Mouse (Mus musculus) midbrain, embryonic 16.5 days (tissue): ENCODE results near the gene Frs3. TPM values are rescaled to one million over a fixed set of nuclear protein-coding genes. Genes with fewer than 3 reads are reported as not detected.
"Not testable (repeated sequence)": the region's sequence is repeated elsewhere in the genome, so short reads cannot be mapped to it uniquely, and the experiment has no call there.

Source experiments
- ATAC-seq: fragments of 200-750 bp; cut with Nextera tagmentation; 2 replicates; pipeline ENCODE4 v1.8.0; 2017; ENCODE audit warnings: moderate TSS enrichment
- H3K27ac ChIP-seq: fragments of 300-500 bp; sonication (generic); 2 replicates; pipeline ENCODE4 v1.5.1; 2014; ENCODE audit warnings: mild to moderate bottlenecking, low read length, mixed read lengths
- H3K27me3 ChIP-seq: fragments of 300-500 bp; sonication (generic); 2 replicates; pipeline ENCODE4 v1.6.1; 2014; ENCODE audit warnings: low read depth, low read length, mixed read lengths; ENCODE audit not compliant: control insufficient read depth, insufficient read depth
- H3K36me3 ChIP-seq: fragments of 300-500 bp; sonication (generic); 2 replicates; pipeline ENCODE4 v1.6.1; 2014; ENCODE audit warnings: mild to moderate bottlenecking, low read length, moderate library complexity, mixed read lengths; ENCODE audit not compliant: control insufficient read depth, insufficient read depth
- H3K4me1 ChIP-seq: fragments of 300-500 bp; sonication (generic); 2 replicates; pipeline ENCODE4 v1.6.1; 2014; ENCODE audit warnings: mild to moderate bottlenecking, low read length, mixed read lengths; ENCODE audit not compliant: control insufficient read depth, insufficient read depth
- H3K4me2 ChIP-seq: fragments of 300-500 bp; sonication (generic); 2 replicates; pipeline ENCODE4 v1.6.1; 2014; ENCODE audit warnings: mild to moderate bottlenecking, low read length, mixed read lengths
- H3K4me3 ChIP-seq: fragments of 300-500 bp; sonication (generic); 2 replicates; pipeline ENCODE4 v1.5.1; 2014; ENCODE audit warnings: low read depth, mild to moderate bottlenecking, low read length, moderate library complexity, mixed read lengths
- H3K9ac ChIP-seq: fragments of 300-500 bp; sonication (generic); 2 replicates; pipeline ENCODE4 v1.6.1; 2014; ENCODE audit warnings: low read depth, low read length, mixed read lengths
- H3K9me3 ChIP-seq: fragments of 300-500 bp; sonication (generic); replicated peaks from 2 replicates; pipeline ENCODE4 v1.6.1; 2014; ENCODE audit warnings: mild to moderate bottlenecking, low read length, mixed read lengths; ENCODE audit not compliant: control insufficient read depth, poor library complexity, severe bottlenecking
- WGBS: fragments of 180-500 bp; shearing (Covaris S2); extraction: QIAGEN DNeasy Blood & Tissue Kit; methylation state at CpG from one replicate; pipeline ENCODE4 v1.1.7; 2014; 5-methylcytosine and 5-hydroxymethylcytosine counted together
- polyA plus RNA-seq: library from polyadenylated mRNA; unstranded; fragments of >200 nt; fragmentation: Nextera tagmentation; extraction: Ambion mirVana; gene quantifications from 2 replicates; pipeline ENCODE4 v1.2.1, GENCODE M21; 2015

The Frs3 gene
- 46.0 and 54.1 TPM in 2 replicates for polyA plus RNA-seq

DNA sequence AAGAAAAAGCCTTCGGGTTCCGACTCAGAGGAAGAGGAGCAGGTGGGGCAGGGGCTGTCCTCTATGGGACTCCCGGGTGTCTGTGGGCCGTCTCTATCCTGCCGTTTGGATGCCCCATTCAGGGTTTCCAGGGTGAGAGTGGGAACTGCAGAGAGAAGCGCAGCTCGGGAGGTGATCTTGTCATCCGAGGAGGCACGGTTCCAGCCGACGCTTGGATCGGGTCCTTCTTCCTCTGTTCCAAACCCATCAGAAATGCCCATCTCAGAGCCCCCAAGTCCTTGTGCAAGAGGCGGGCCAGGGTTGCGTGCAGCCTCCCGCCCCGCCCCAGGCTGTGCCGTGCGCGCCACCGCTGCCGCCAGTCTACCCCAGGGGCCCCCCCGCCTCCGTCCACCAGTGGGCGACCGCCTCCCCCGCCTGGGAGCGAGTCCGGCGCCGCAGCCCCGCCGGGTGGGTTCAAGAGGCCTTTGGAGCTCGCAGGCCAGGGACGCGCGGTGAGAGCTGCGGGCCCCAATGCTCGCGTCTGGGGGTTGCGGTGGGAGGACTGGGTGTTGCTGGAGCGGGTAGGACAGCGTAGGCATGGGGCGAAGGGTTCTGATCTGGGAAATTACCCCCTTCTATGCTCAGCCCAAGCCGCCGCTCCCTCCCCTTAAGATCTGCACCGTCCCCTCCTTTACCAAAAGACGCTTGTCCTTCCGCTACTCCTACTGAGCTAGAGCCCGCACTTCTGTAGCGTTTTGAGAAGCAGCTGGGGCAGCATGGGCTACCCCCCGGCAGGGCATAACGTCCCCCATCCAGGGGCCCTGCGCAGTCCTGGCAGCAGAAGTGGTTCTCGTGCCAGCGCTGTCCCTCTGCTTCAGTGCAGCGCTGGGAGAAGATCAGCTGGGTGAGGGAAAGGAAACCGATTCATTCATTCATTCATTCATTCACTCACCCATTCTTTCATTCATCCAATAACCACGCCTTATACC lies at the start of gene Frs3:
Gene Frs3, plus strand, starts transcription at position 423 of the 968 bp plus-strand sequence.
- Histone ChIP-seq H3K4me2 (peak within 1 kb of the TSS; percentile 97), H3K36me3 (peaks cover 2% of the 10 kb centered on the region; the same call in 1 of the 2 replicates), H3K27me3 (no peaks in the 10 kb centered on the region), H3K27ac (peak within 1 kb of the TSS; percentile 84), H3K4me3 (peak within 1 kb of the TSS; percentile 85), H3K9me3 (no peaks in the 10 kb centered on the region), H3K4me1 (peaks cover 27% of the 10 kb centered on the region), H3K9ac (peak within 1 kb of the TSS; percentile 90)
- WGBS: under 1% methylated on average over 58 of the region's 58 CpGs
- peak; percentile 77 for ATAC-seq

DNA sequence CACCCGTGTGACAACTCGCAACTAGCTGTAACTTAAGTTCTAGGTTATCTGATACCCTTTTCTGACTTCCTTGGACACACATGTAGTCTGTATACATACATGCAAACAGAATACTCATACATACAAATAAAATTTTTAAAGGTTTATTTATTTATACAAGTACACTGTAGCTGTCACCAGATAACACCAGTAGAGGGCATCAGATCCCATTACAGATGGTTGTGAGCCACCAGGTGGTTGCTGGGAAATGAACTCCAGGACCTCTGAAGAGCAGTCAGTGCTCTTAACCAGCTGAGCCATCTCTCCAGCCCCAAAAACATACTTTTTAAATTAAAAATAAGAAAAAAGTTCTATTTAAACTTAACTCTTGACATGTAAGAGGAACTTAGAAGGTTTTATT lies 45.8 kb upstream of the Frs3 start:
- 79% methylated on average over 2 of the region's 2 CpGs for WGBS
- no peaks in the 10 kb centered on the region for H3K9me3 ChIP-seq

GRCm38 (mm10) chr17:47646683-47647082 lies 42.1 kb upstream of the Frs3 start:
- no peak for ATAC-seq
- Histone ChIP-seq H3K4me3 (no peak overlapping the region), H3K36me3 (no peaks in the 10 kb centered on the region), H3K9me3 (no peaks in the 10 kb centered on the region), H3K4me2 (no peak overlapping the region), H3K4me1 (no peaks in the 10 kb centered on the region), H3K27me3 (no peaks in the 10 kb centered on the region), H3K27ac (no peak overlapping the region), H3K9ac (no peak overlapping the region)
- 83% methylated on average over 1 of the region's 1 CpGs for WGBS

More for the DNA sequence above, 45.8 kb upstream of the Frs3 start:
- Histone ChIP-seq H3K27ac (no peak overlapping the region), H3K36me3 (no peaks in the 10 kb centered on the region), H3K4me1 (peaks cover 2% of the 10 kb centered on the region; the same call in 1 of the 2 replicates), H3K27me3 (no peaks in the 10 kb centered on the region), H3K4me2 (no peak overlapping the region), H3K4me3 (no peak overlapping the region), H3K9ac (no peak overlapping the region)
- ATAC-seq: no peak

DNA sequence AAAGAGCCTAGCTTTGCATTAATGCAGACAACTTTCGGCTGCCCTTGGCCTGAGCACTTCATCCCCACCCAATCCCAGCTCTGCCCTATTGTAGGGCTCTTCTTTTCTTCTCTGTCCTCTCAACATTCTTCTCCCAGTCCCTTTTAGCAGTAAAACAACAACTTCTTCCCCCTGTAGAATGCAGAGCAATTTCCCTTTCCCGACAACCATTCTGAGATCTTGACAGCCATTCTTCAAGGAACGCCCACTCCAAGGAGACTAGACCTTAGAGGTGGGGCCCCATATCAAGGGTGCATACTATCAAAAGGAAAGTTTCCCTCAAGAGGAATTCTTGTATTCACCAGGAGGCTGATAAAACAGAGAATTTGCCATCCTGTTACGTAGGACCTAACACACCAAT lies 39.9 kb upstream of the Frs3 start:
- no peak for ATAC-seq
- Histone ChIP-seq H3K9ac (no peak overlapping the region), H3K27ac (no peak overlapping the region), H3K4me3 (no peak overlapping the region), H3K27me3 (no peaks in the 10 kb centered on the region), H3K4me1 (no peaks in the 10 kb centered on the region), H3K9me3 (no peaks in the 10 kb centered on the region), H3K4me2 (no peak overlapping the region), H3K36me3 (no peaks in the 10 kb centered on the region)
- WGBS: 36% methylated on average over 4 of the region's 4 CpGs

GRCm38 (mm10) chr17:47651953-47652352 lies 36.9 kb upstream of the Frs3 start:
- WGBS: 66% methylated on average over 2 of the region's 2 CpGs
- Histone ChIP-seq H3K36me3 (no peaks in the 10 kb centered on the region), H3K4me3 (no peak overlapping the region), H3K27me3 (no peaks in the 10 kb centered on the region), H3K9me3 (no peaks in the 10 kb centered on the region), H3K27ac (no peak overlapping the region), H3K4me1 (no peaks in the 10 kb centered on the region), H3K4me2 (no peak overlapping the region), H3K9ac (no peak overlapping the region)
- no peak for ATAC-seq

- H3K4me2 ChIP-seq, H3K4me3 ChIP-seq, H3K9ac ChIP-seq, H3K36me3 ChIP-seq, ATAC-seq, H3K27ac ChIP-seq, H3K4me1 ChIP-seq, H3K27me3 ChIP-seq, H3K9me3 ChIP-seq: not testable (repeated sequence)
- 93% methylated on average over 8 of the region's 8 CpGs for WGBS
These were observed 34.5 kb upstream of the Frs3 start for GRCm38 (mm10) chr17:47654346-47654745.

DNA sequence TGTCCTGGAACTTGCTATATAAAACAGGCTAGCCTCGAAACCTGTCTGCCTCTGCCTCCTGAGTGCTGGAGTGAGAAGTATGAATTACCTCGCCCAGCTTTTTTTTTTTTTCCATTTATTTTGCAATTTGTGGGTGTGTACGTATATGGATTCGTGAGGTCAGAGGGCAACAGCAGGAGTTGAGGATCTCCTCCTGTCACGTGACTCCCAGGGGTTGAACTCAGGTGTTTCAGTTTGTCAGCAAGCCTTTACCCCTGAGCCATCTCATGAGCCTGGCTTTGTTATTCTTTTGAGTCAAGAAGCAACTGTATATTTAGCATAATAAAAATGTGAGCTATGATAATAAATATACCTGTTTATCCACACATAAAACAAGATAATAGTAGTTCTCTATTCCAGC lies 33.1 kb upstream of the Frs3 start:
- ATAC-seq: no peak
- H3K9me3 ChIP-seq: no peaks in the 10 kb centered on the region
- H3K9ac ChIP-seq: no peak overlapping the region
- no peaks in the 10 kb centered on the region for H3K36me3 ChIP-seq
- H3K27ac ChIP-seq: no peak overlapping the region
- no peaks in the 10 kb centered on the region for H3K27me3 ChIP-seq
- 86% methylated on average over 5 of the region's 5 CpGs for WGBS
- no peak overlapping the region for H3K4me3 ChIP-seq
- H3K4me1 ChIP-seq: no peaks in the 10 kb centered on the region
- H3K4me2 ChIP-seq: no peak overlapping the region

GRCm38 (mm10) chr17:47657901-47658300 lies 30.9 kb upstream of the Frs3 start:
- ATAC-seq: no peak
- Histone ChIP-seq H3K4me3 (no peak overlapping the region), H3K4me2 (no peak overlapping the region), H3K27me3 (no peaks in the 10 kb centered on the region), H3K27ac (no peak overlapping the region), H3K4me1 (no peaks in the 10 kb centered on the region), H3K9me3 (no peaks in the 10 kb centered on the region), H3K36me3 (no peaks in the 10 kb centered on the region), H3K9ac (no peak overlapping the region)
- WGBS: 89% methylated on average over 4 of the region's 4 CpGs

DNA sequence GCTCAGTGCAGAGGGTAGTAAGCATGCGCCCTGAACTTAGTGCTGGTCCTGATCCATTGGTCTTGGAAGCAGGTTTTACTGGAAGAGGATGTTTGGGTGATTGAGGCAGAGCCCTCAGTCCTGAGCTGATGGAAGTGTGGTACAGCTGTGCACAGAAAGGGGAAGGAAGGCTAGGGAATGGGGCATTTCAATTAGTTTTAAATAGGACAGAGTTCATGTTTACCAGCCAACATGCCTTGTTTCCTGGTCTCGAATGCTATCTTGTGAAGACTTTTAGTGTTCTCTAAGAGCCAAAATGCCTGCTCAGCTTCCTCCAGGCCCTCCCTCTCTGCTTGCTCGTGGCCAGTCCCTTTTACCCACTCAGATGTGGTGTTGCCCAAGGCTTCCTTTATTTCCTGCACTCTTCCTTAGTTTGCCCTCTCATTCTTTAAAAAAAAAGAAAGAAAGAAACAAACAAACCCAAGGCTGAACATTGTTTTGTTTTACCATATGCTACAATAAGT lies 30.0 kb upstream of the Frs3 start:
- no peaks in the 10 kb centered on the region for H3K9me3 ChIP-seq
- H3K36me3 ChIP-seq: no peaks in the 10 kb centered on the region
- H3K4me1 ChIP-seq: no peaks in the 10 kb centered on the region; the same call in 1 of the 2 replicates
- 89% methylated on average over 3 of the region's 3 CpGs for WGBS
- no peak overlapping the region for H3K9ac ChIP-seq
- H3K4me3 ChIP-seq: no peak overlapping the region
- ATAC-seq: no peak
- no peaks in the 10 kb centered on the region for H3K27me3 ChIP-seq
- no peak overlapping the region for H3K27ac ChIP-seq
- H3K4me2 ChIP-seq: no peak overlapping the region
